22 mouse cellular contexts compared by ENCODE assay signal in genomic region chr16:58005740-58006139, GRCm38 (mm10).
DNase-seq lines count a peak whose midpoint lies in the region; TF ChIP-seq lines count a peak whose summit lies in the region.
"Had no signal": no experiment of that assay in that cellular context is flagged by ENCODE, and none has a peak within 500 bp of the region (broad histone marks: within the 10 kb centered on the region; RNA-seq: fewer than 3 reads in every experiment).

No protein-coding gene starts in this region.

- no peak for TF ChIP-seq CTCF in layer of hippocampus, adult 2 months (conservative IDR thresholded peaks at IDR 0.05)

- no peak overlapping the region for H3K4me3 ChIP-seq in layer of hippocampus, adult 2 months
- H3K4me3 ChIP-seq: heart, embryonic 10.5 days; heart, embryonic 15.5 days; limb, embryonic 12.5 days; liver, embryonic 15.5 days; stomach, embryonic 15.5 days had no signal

- H3K27ac ChIP-seq in layer of hippocampus, adult 2 months, result no peak overlapping the region
- H3K27ac ChIP-seq: heart, embryonic 10.5 days; heart, embryonic 15.5 days; limb, embryonic 12.5 days; liver, embryonic 15.5 days; stomach, embryonic 15.5 days had no signal

- peak; percentile 3 to 4 for DNase-seq in cerebellum, postnatal 10 days
- no peak for DNase-seq in cerebellum, postnatal 36 days
- DNase-seq in layer of hippocampus, adult 2 months (ENCODE audit: low spot score in 2 of 2), result peak; percentile 11 to 34
- DNase-seq in layer of hippocampus, postnatal 10 days (ENCODE audit: low spot score in 2 of 2), result no peak
- peak; percentile 1 for DNase-seq in retina, postnatal 1 day
- no peak for DNase-seq in retina, embryonic 14.5 days (ENCODE audit: low spot score)
- no peak for DNase-seq in Muller cell, postnatal 12 days (ENCODE audit: inconsistent ontology term)
- DNase-seq: adrenal gland, postnatal 10 days; cerebellum, adult 11-12 months; cerebellum, adult 9-11 months; gastrocnemius, postnatal 14 days; kidney, adult 2 months; kidney, postnatal 36 days; lung, embryonic 14.5 days; lung, postnatal 14 days; midbrain, embryonic 14.5 days; right cerebral cortex, postnatal 25 days had no signal

Comparison
In these comparisons a context has a peak if more than half of its experiments do, and no peak if none do; other contexts are left out.
1. DNase-seq: peak in cerebellum, postnatal 10 days (2 of 2), layer of hippocampus, adult 2 months (2 of 2) and retina, postnatal 1 day (single experiment); none in cerebellum, postnatal 36 days (0 of 2), layer of hippocampus, postnatal 10 days (0 of 2), retina, embryonic 14.5 days (single experiment) and Muller cell, postnatal 12 days (single experiment).